Mouse (Mus musculus) forebrain, embryonic 11.5 days (tissue): ENCODE measurements at regions not wholly inside any gene's neighbourhood (a gene's known extent, or its start where the extent isn't known, plus 50 kb on each side); places are given as distances from the start of the nearest gene placed in this dataset.
A peak's percentile ranks its signal among the peaks of the same experiment; 100 is the strongest.

ENCODE experiments used
- ATAC-seq: fragments of 200-750 bp; cut with Nextera tagmentation; replicated peaks from 2 replicates; pipeline ENCODE4 v1.8.0; 2017; ENCODE audit warnings: moderate TSS enrichment; ENCODE audit not compliant: low FRiP score
- DNase-seq: peaks from one replicate; pipeline ENCODE4 v3.0.0-alpha.2; 2017; ENCODE audit warnings: low spot score
- H3K27ac ChIP-seq: fragments of 300-500 bp; sonication (generic); 2 replicates; pipeline ENCODE4 v1.5.1; 2014; ENCODE audit warnings: low read depth, low read length
- H3K27me3 ChIP-seq: fragments of 300-500 bp; sonication (generic); 2 replicates; pipeline ENCODE4 v1.6.1; 2014; ENCODE audit warnings: mild to moderate bottlenecking, low read length, mixed read lengths; ENCODE audit not compliant: control insufficient read depth, insufficient read depth
- H3K36me3 ChIP-seq: fragments of 300-500 bp; sonication (generic); 2 replicates; pipeline ENCODE4 v1.6.1; 2014; ENCODE audit warnings: mild to moderate bottlenecking, low read length, moderate library complexity, mixed read lengths; ENCODE audit not compliant: control insufficient read depth, insufficient read depth
- H3K4me1 ChIP-seq: fragments of 300-500 bp; sonication (generic); replicated peaks from 2 replicates; pipeline ENCODE4 v1.6.1; 2014; ENCODE audit warnings: low read length, mixed read lengths; ENCODE audit not compliant: control insufficient read depth, insufficient read depth
- H3K4me2 ChIP-seq: fragments of 300-500 bp; sonication (generic); 2 replicates; pipeline ENCODE4 v1.6.1; 2014; ENCODE audit warnings: low read depth, mild to moderate bottlenecking, low read length, moderate library complexity, mixed read lengths; ENCODE audit not compliant: severe bottlenecking
- H3K4me3 ChIP-seq: fragments of 300-500 bp; sonication (generic); 2 replicates; pipeline ENCODE4 v1.5.1; 2014; ENCODE audit warnings: low read depth, low read length
- H3K9ac ChIP-seq: fragments of 300-500 bp; sonication (generic); 2 replicates; pipeline ENCODE4 v1.6.1; 2014; ENCODE audit warnings: low read length
- H3K9me3 ChIP-seq: fragments of 300-500 bp; sonication (generic); 2 replicates; pipeline ENCODE4 v1.6.1; 2016; ENCODE audit warnings: low read length, mixed read lengths; ENCODE audit not compliant: control insufficient read depth
- WGBS: fragments of 180-500 bp; shearing (Covaris S2); extraction: QIAGEN DNeasy Blood & Tissue Kit; methylation state at CpG from one replicate; pipeline ENCODE4 v1.1.7; 2014; 5-methylcytosine and 5-hydroxymethylcytosine counted together

- H3K27ac ChIP-seq: no peak overlapping the region
- peak; percentile 40; the same call in 1 of the 2 replicates for ATAC-seq
- H3K4me3 ChIP-seq: no peak overlapping the region
- H3K4me1 ChIP-seq: no peaks in the 10 kb centered on the region
- no peaks in the 10 kb centered on the region for H3K9me3 ChIP-seq
- H3K4me2 ChIP-seq: no peak overlapping the region
- no peaks in the 10 kb centered on the region for H3K27me3 ChIP-seq
- no peaks in the 10 kb centered on the region for H3K36me3 ChIP-seq
- peak; percentile 53 for DNase-seq
- WGBS: 65% methylated on average over 10 of the region's 10 CpGs
- no peak overlapping the region for H3K9ac ChIP-seq
Measured at GRCm38 (mm10) chr3:119524510-119525123, 259.6 kb downstream of the Ptbp2 start.

- Histone ChIP-seq H3K4me3 (no peak overlapping the region), H3K4me1 (no peaks in the 10 kb centered on the region), H3K4me2 (no peak overlapping the region), H3K36me3 (no peaks in the 10 kb centered on the region), H3K9ac (no peak overlapping the region), H3K27ac (no peak overlapping the region), H3K9me3 (no peaks in the 10 kb centered on the region), H3K27me3 (no peaks in the 10 kb centered on the region)
- WGBS: 86% methylated on average over 2 of the region's 2 CpGs
- ATAC-seq: no peak
- no peak for DNase-seq
Measured at GRCm38 (mm10) chr3:119512596-119512995, 271.7 kb downstream of the Ptbp2 start.

- Histone ChIP-seq H3K9me3 (no peaks in the 10 kb centered on the region), H3K9ac (no peak overlapping the region), H3K36me3 (no peaks in the 10 kb centered on the region), H3K4me1 (no peaks in the 10 kb centered on the region), H3K27ac (no peak overlapping the region), H3K4me2 (no peak overlapping the region), H3K4me3 (no peak overlapping the region), H3K27me3 (no peaks in the 10 kb centered on the region)
- 74% methylated on average over 4 of the region's 4 CpGs for WGBS
- no peak for DNase-seq
- no peak for ATAC-seq
Measured at GRCm38 (mm10) chr3:119509132-119509531, 275.1 kb downstream of the Ptbp2 start.

GRCm38 (mm10) chr3:119503471-119503972, 280.7 kb downstream of the Ptbp2 start:
- no peaks in the 10 kb centered on the region for H3K27me3 ChIP-seq
- H3K4me3 ChIP-seq: no peak overlapping the region
- DNase-seq: no peak
- WGBS: 52% methylated on average over 1 of the region's 1 CpGs
- no peak overlapping the region for H3K27ac ChIP-seq
- H3K36me3 ChIP-seq: no peaks in the 10 kb centered on the region
- H3K9ac ChIP-seq: no peak overlapping the region
- no peaks in the 10 kb centered on the region for H3K9me3 ChIP-seq
- H3K4me1 ChIP-seq: no peaks in the 10 kb centered on the region
- no peak overlapping the region for H3K4me2 ChIP-seq
- 0 out of 2 replicates have a peak, but pooled peaks have one; percentile 42 for ATAC-seq

GRCm38 (mm10) chr3:119498711-119499110, 285.6 kb downstream of the Ptbp2 start:
- Histone ChIP-seq H3K27me3 (no peaks in the 10 kb centered on the region), H3K4me1 (no peaks in the 10 kb centered on the region), H3K9me3 (no peaks in the 10 kb centered on the region), H3K4me2 (no peak overlapping the region), H3K36me3 (no peaks in the 10 kb centered on the region), H3K27ac (no peak overlapping the region), H3K9ac (no peak overlapping the region), H3K4me3 (no peak overlapping the region)
- no peak for ATAC-seq
- DNase-seq: no peak
- 79% methylated on average over 20 of the region's 20 CpGs for WGBS

GRCm38 (mm10) chr3:119497880-119498279, 286.4 kb downstream of the Ptbp2 start:
- H3K9me3 ChIP-seq: no peaks in the 10 kb centered on the region
- WGBS: 77% methylated on average over 7 of the region's 7 CpGs
- DNase-seq: no peak
- H3K4me1 ChIP-seq: no peaks in the 10 kb centered on the region
- no peak for ATAC-seq
- H3K4me2 ChIP-seq: no peak overlapping the region
- no peak overlapping the region for H3K9ac ChIP-seq
- H3K36me3 ChIP-seq: no peaks in the 10 kb centered on the region
- no peak overlapping the region for H3K27ac ChIP-seq
- no peak overlapping the region for H3K4me3 ChIP-seq
- no peaks in the 10 kb centered on the region for H3K27me3 ChIP-seq

GRCm38 (mm10) chr3:119494580-119494979, 289.7 kb downstream of the Ptbp2 start:
- H3K9me3 ChIP-seq: no peaks in the 10 kb centered on the region
- ATAC-seq (no peak), DNase-seq (no peak)
- no peak overlapping the region for H3K27ac ChIP-seq
- H3K4me1 ChIP-seq: no peaks in the 10 kb centered on the region
- no peak overlapping the region for H3K4me3 ChIP-seq
- H3K9ac ChIP-seq: no peak overlapping the region
- H3K27me3 ChIP-seq: no peaks in the 10 kb centered on the region
- no peak overlapping the region for H3K4me2 ChIP-seq
- 87% methylated on average over 5 of the region's 5 CpGs for WGBS
- H3K36me3 ChIP-seq: no peaks in the 10 kb centered on the region

- Histone ChIP-seq H3K4me2 (no peak overlapping the region), H3K9ac (no peak overlapping the region), H3K4me3 (no peak overlapping the region), H3K4me1 (no peaks in the 10 kb centered on the region), H3K9me3 (no peaks in the 10 kb centered on the region), H3K27ac (no peak overlapping the region), H3K36me3 (no peaks in the 10 kb centered on the region), H3K27me3 (no peaks in the 10 kb centered on the region)
- 70% methylated on average over 1 of the region's 1 CpGs for WGBS
- DNase-seq (no peak), ATAC-seq (no peak)
Measured at GRCm38 (mm10) chr3:119492627-119493026, 291.6 kb downstream of the Ptbp2 start.

GRCm38 (mm10) chr3:119489336-119489735, 294.9 kb downstream of the Ptbp2 start:
- no peak for DNase-seq
- Histone ChIP-seq H3K9me3 (0 out of 2 replicates have a peak, but pooled peaks cover 3% of the 10 kb centered on the region), H3K4me2 (no peak overlapping the region), H3K9ac (no peak overlapping the region), H3K4me1 (no peaks in the 10 kb centered on the region), H3K4me3 (no peak overlapping the region), H3K36me3 (no peaks in the 10 kb centered on the region), H3K27me3 (no peaks in the 10 kb centered on the region), H3K27ac (no peak overlapping the region)
- ATAC-seq: no peak
